Mouse (Mus musculus): ENCODE data around the gene Nrap.

Nrap gene

GRCm38 (mm10) chr19:56316531-56316930 is 73.3 kb downstream of the Nrap start:
- DNase-seq (ENCODE audit: low spot score in 2 of 2), result no peak

GRCm38 (mm10) chr19:56300835-56301234 is 89.0 kb downstream of the Nrap start:
- DNase-seq (ENCODE audit: low spot score in 2 of 2), result no peak

- no peak for DNase-seq (ENCODE audit: low spot score in 2 of 2)
These were observed 92.6 kb downstream of the Nrap start for GRCm38 (mm10) chr19:56297264-56297663.

GRCm38 (mm10) chr19:56296668-56297067 is 93.2 kb downstream of the Nrap start:
- DNase-seq (ENCODE audit: low spot score in 2 of 2), result no peak

GRCm38 (mm10) chr19:56294654-56295399 is 95.0 kb downstream of the Nrap start:
- DNase-seq (ENCODE audit: low spot score in 2 of 2), result peak in 1 of 2 experiments; percentile 83

GRCm38 (mm10) chr19:56292335-56292734 is 97.5 kb downstream of the Nrap start:
- DNase-seq (ENCODE audit: low spot score in 2 of 2), result no peak

GRCm38 (mm10) chr19:56291898-56292297 is 97.9 kb downstream of the Nrap start:
- no peak for DNase-seq (ENCODE audit: low spot score in 2 of 2)

- DNase-seq (ENCODE audit: low spot score in 2 of 2), result no peak
These were observed 100.2 kb downstream of the Nrap start for GRCm38 (mm10) chr19:56289642-56290041.

- DNase-seq (ENCODE audit: low spot score in 2 of 2), result no peak
These were observed 101.4 kb downstream of the Nrap start for GRCm38 (mm10) chr19:56288436-56288835.

- DNase-seq (ENCODE audit: low spot score in 2 of 2), result no peak
These were observed 102.1 kb downstream of the Nrap start for GRCm38 (mm10) chr19:56287580-56288367.

- no peak for DNase-seq (ENCODE audit: low spot score in 2 of 2)
These were observed 103.0 kb downstream of the Nrap start, which contains the start of gene Habp2 for GRCm38 (mm10) chr19:56286866-56287265. Habp2 (plus strand) TSS chr19:56287137.

- no peak for DNase-seq (ENCODE audit: low spot score in 2 of 2)
These were observed 104.6 kb downstream of the Nrap start for GRCm38 (mm10) chr19:56285222-56285621.

GRCm38 (mm10) chr19:56278366-56278765 is 111.5 kb downstream of the Nrap start:
- DNase-seq (ENCODE audit: low spot score in 2 of 2), result no peak

GRCm38 (mm10) chr19:56277951-56278350 is 111.9 kb downstream of the Nrap start:
- no peak for DNase-seq (ENCODE audit: low spot score in 2 of 2)

GRCm38 (mm10) chr19:56277140-56277804 is 112.6 kb downstream of the Nrap start:
- DNase-seq (ENCODE audit: low spot score in 2 of 2), result no peak

GRCm38 (mm10) chr19:56272081-56272480 is 117.8 kb downstream of the Nrap start:
- no peak for DNase-seq (ENCODE audit: low spot score in 2 of 2)
